Mouse (Mus musculus): ENCODE results near the gene Fgf15. TPM values are rescaled to one million over a fixed set of nuclear protein-coding genes. Genes with fewer than 3 reads are reported as not detected.

Gene Fgf15
- total and polyA plus RNA-seq, 2 experiments from 2014 or later, result 9.1 to 11.3 TPM

GRCm38 (mm10) chr7:144858702-144859101 lies 37.6 kb upstream of the Fgf15 start:
- H3K9me3 ChIP-seq (ENCODE audit: low read length), result no peaks in the 10 kb centered on the region
- H3K4me1 ChIP-seq (ENCODE audit: insufficient read depth, low read length), result peaks cover 3% of the 10 kb centered on the region; the same call in 1 of the 2 replicates
- H3K9ac ChIP-seq (replicated peaks; ENCODE audit: low read length), result no peak overlapping the region
- H3K36me3 ChIP-seq (ENCODE audit: insufficient read depth, low read length), result no peaks in the 10 kb centered on the region
- H3K4me2 ChIP-seq (ENCODE audit: low read depth, low read length), result no peak overlapping the region
- H3K27ac ChIP-seq, result no peak overlapping the region
- ATAC-seq (no peak), DNase-seq (ENCODE audit: low spot score) (no peak)
- H3K4me3 ChIP-seq (ENCODE audit: low read length), result no peak overlapping the region
- peaks cover 34% of the 10 kb centered on the region for H3K27me3 ChIP-seq (ENCODE audit: insufficient read depth, low read length)
- 74% methylated on average over 1 of the region's 1 CpGs for WGBS
- no peak for TF ChIP-seq CTCF (IDR thresholded peaks at IDR 0.05; ENCODE audit: low read depth)

- H3K27ac ChIP-seq, result no peak overlapping the region
- peaks cover 3% of the 10 kb centered on the region; the same call in 1 of the 2 replicates for H3K4me1 ChIP-seq (ENCODE audit: insufficient read depth, low read length)
- H3K4me3 ChIP-seq (ENCODE audit: low read length), result peak overlapping the region; percentile 22
- no peaks in the 10 kb centered on the region for H3K36me3 ChIP-seq (ENCODE audit: insufficient read depth, low read length)
- peaks cover 51% of the 10 kb centered on the region for H3K27me3 ChIP-seq (ENCODE audit: insufficient read depth, low read length)
- ATAC-seq (no peak), DNase-seq (ENCODE audit: low spot score) (no peak)
- TF ChIP-seq CTCF (IDR thresholded peaks at IDR 0.05; ENCODE audit: low read depth), result no peak
- H3K4me2 ChIP-seq (ENCODE audit: low read depth, low read length), result peak overlapping the region; percentile 18
- H3K9ac ChIP-seq (replicated peaks; ENCODE audit: low read length), result no peak overlapping the region
- WGBS, result 1% methylated on average over 72 of the region's 72 CpGs
- no peaks in the 10 kb centered on the region for H3K9me3 ChIP-seq (ENCODE audit: low read length)
Measured at GRCm38 (mm10) chr7:144861056-144861768, 35.1 kb upstream of the Fgf15 start.

GRCm38 (mm10) chr7:144861769-144862070 lies 34.6 kb upstream of the Fgf15 start:
- Histone ChIP-seq H3K27me3 (ENCODE audit: insufficient read depth, low read length) (peaks cover 51% of the 10 kb centered on the region), H3K27ac (no peak overlapping the region), H3K4me3 (ENCODE audit: low read length) (peak overlapping the region; percentile 22), H3K9me3 (ENCODE audit: low read length) (no peaks in the 10 kb centered on the region), H3K4me2 (ENCODE audit: low read depth, low read length) (peak overlapping the region; percentile 18), H3K9ac (replicated peaks; ENCODE audit: low read length) (no peak overlapping the region), H3K36me3 (ENCODE audit: insufficient read depth, low read length) (no peaks in the 10 kb centered on the region), H3K4me1 (ENCODE audit: insufficient read depth, low read length) (peaks cover 3% of the 10 kb centered on the region; the same call in 1 of the 2 replicates)
- under 1% methylated on average over 28 of the region's 28 CpGs for WGBS
- no peak for TF ChIP-seq CTCF (IDR thresholded peaks at IDR 0.05; ENCODE audit: low read depth)
- no peak for DNase-seq (ENCODE audit: low spot score)
- no peak for ATAC-seq

- no peak overlapping the region for H3K9ac ChIP-seq (replicated peaks; ENCODE audit: low read length)
- no peak overlapping the region for H3K27ac ChIP-seq
- peak; percentile 20 for DNase-seq (ENCODE audit: low spot score)
- no peak for TF ChIP-seq CTCF (IDR thresholded peaks at IDR 0.05; ENCODE audit: low read depth)
- no peaks in the 10 kb centered on the region for H3K36me3 ChIP-seq (ENCODE audit: insufficient read depth, low read length)
- peak overlapping the region; percentile 18 for H3K4me2 ChIP-seq (ENCODE audit: low read depth, low read length)
- WGBS, result 2% methylated on average over 15 of the region's 15 CpGs
- peaks cover 3% of the 10 kb centered on the region; the same call in 1 of the 2 replicates for H3K4me1 ChIP-seq (ENCODE audit: insufficient read depth, low read length)
- no peaks in the 10 kb centered on the region for H3K9me3 ChIP-seq (ENCODE audit: low read length)
- ATAC-seq, result no peak
- H3K4me3 ChIP-seq (ENCODE audit: low read length), result peak overlapping the region; percentile 22; the same call in 1 of the 2 replicates
- peaks cover 51% of the 10 kb centered on the region for H3K27me3 ChIP-seq (ENCODE audit: insufficient read depth, low read length)
Measured at GRCm38 (mm10) chr7:144862126-144862525, 34.2 kb upstream of the Fgf15 start.

GRCm38 (mm10) chr7:144862712-144863111 lies 33.6 kb upstream of the Fgf15 start:
- WGBS, result 3% methylated on average over 18 of the region's 18 CpGs
- no peak for TF ChIP-seq CTCF (IDR thresholded peaks at IDR 0.05; ENCODE audit: low read depth)
- H3K4me2 ChIP-seq (ENCODE audit: low read depth, low read length), result no peak overlapping the region

GRCm38 (mm10) chr7:144863196-144863595 lies 33.1 kb upstream of the Fgf15 start:
- Histone ChIP-seq H3K9me3 (ENCODE audit: low read length) (no peaks in the 10 kb centered on the region), H3K9ac (replicated peaks; ENCODE audit: low read length) (no peak overlapping the region), H3K4me2 (ENCODE audit: low read depth, low read length) (no peak overlapping the region), H3K4me3 (ENCODE audit: low read length) (no peak overlapping the region), H3K27me3 (ENCODE audit: insufficient read depth, low read length) (peaks cover 51% of the 10 kb centered on the region), H3K4me1 (ENCODE audit: insufficient read depth, low read length) (peaks cover 3% of the 10 kb centered on the region; the same call in 1 of the 2 replicates), H3K36me3 (ENCODE audit: insufficient read depth, low read length) (no peaks in the 10 kb centered on the region), H3K27ac (no peak overlapping the region)
- WGBS, result 5% methylated on average over 11 of the region's 11 CpGs
- ATAC-seq, result no peak
- no peak for TF ChIP-seq CTCF (IDR thresholded peaks at IDR 0.05; ENCODE audit: low read depth)
- no peak for DNase-seq (ENCODE audit: low spot score)

More at GRCm38 (mm10) chr7:144862712-144863111, 33.6 kb upstream of the Fgf15 start:
- Histone ChIP-seq H3K9me3 (ENCODE audit: low read length) (no peaks in the 10 kb centered on the region), H3K27me3 (ENCODE audit: insufficient read depth, low read length) (peaks cover 51% of the 10 kb centered on the region), H3K9ac (replicated peaks; ENCODE audit: low read length) (no peak overlapping the region), H3K27ac (no peak overlapping the region), H3K4me1 (ENCODE audit: insufficient read depth, low read length) (peaks cover 3% of the 10 kb centered on the region; the same call in 1 of the 2 replicates), H3K4me3 (ENCODE audit: low read length) (no peak overlapping the region), H3K36me3 (ENCODE audit: insufficient read depth, low read length) (no peaks in the 10 kb centered on the region)
- DNase-seq (ENCODE audit: low spot score), result no peak
- no peak for ATAC-seq

GRCm38 (mm10) chr7:144864160-144864670 lies 32.1 kb upstream of the Fgf15 start:
- DNase-seq (ENCODE audit: low spot score) (no peak), ATAC-seq (no peak)
- no peak overlapping the region for H3K4me2 ChIP-seq (ENCODE audit: low read depth, low read length)
- no peak overlapping the region for H3K27ac ChIP-seq
- 58% methylated on average over 3 of the region's 3 CpGs for WGBS
- no peak for TF ChIP-seq CTCF (IDR thresholded peaks at IDR 0.05; ENCODE audit: low read depth)
- no peaks in the 10 kb centered on the region for H3K9me3 ChIP-seq (ENCODE audit: low read length)
- H3K4me1 ChIP-seq (ENCODE audit: insufficient read depth, low read length), result peaks cover 3% of the 10 kb centered on the region; the same call in 1 of the 2 replicates
- no peaks in the 10 kb centered on the region for H3K36me3 ChIP-seq (ENCODE audit: insufficient read depth, low read length)
- H3K4me3 ChIP-seq (ENCODE audit: low read length), result no peak overlapping the region
- H3K9ac ChIP-seq (replicated peaks; ENCODE audit: low read length), result no peak overlapping the region
- H3K27me3 ChIP-seq (ENCODE audit: insufficient read depth, low read length), result peaks cover 51% of the 10 kb centered on the region

Measured in hindbrain, postnatal 0 days (tissue).